8 mouse cellular contexts compared by ENCODE assay signal in the genomic region with DNA sequence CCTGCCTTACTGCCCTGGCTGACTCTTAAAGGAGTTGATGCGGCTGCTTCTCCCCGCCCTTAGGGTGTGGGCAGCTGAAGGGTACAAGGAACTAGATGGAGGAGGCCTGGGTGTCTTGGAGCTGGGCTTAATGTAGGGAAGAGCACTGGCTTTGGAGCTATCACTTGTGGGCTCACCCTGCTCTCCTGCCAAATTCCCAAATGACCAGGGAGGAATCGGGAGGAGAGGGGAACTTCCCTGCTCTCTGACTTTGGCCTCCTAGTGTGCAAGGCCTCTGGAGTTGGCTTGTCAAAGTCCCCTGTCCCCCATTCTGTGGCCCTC. TPM values are rescaled to one million over a fixed set of nuclear protein-coding genes. Genes with fewer than 3 reads are reported as not detected.
DNase-seq lines count a peak whose midpoint lies in the region; ATAC-seq and TF ChIP-seq lines count a peak whose summit lies in the region.
"Had no signal": no experiment of that assay in that cellular context is flagged by ENCODE, and none has a peak within 500 bp of the region (broad histone marks: within the 10 kb centered on the region; RNA-seq: fewer than 3 reads in every experiment).

No protein-coding gene starts in this region.

- H3K27ac ChIP-seq in lung, postnatal 0 days (ENCODE audit: low read length): peak overlapping the region; percentile 75; the same call in 1 of the 2 replicates
- peak overlapping the region; percentile 54 for H3K27ac ChIP-seq in forebrain, postnatal 0 days (ENCODE audit: low read depth, low read length)
- H3K27ac ChIP-seq in liver, embryonic 13.5 days: no peak overlapping the region
- peak overlapping the region; percentile 60 for H3K27ac ChIP-seq in stomach, embryonic 15.5 days

- no peak for TF ChIP-seq CTCF in lung, postnatal 0 days (IDR thresholded peaks at IDR 0.05)
- TF ChIP-seq CTCF in forebrain, postnatal 0 days (IDR thresholded peaks at IDR 0.05; ENCODE audit: low read depth): no peak

- no peaks in the 10 kb centered on the region for H3K9me3 ChIP-seq in lung, postnatal 0 days (ENCODE audit: low read length)
- H3K9me3 ChIP-seq in forebrain, postnatal 0 days (ENCODE audit: low read length): no peaks in the 10 kb centered on the region
- H3K9me3 ChIP-seq in liver, embryonic 13.5 days (replicated peaks): no peaks in the 10 kb centered on the region
- no peaks in the 10 kb centered on the region for H3K9me3 ChIP-seq in stomach, embryonic 15.5 days

- ATAC-seq in lung, postnatal 0 days: no peak
- no peak for ATAC-seq in forebrain, postnatal 0 days
- ATAC-seq in liver, embryonic 13.5 days (ENCODE audit: low read depth): no peak
- no peak for ATAC-seq in stomach, embryonic 15.5 days (ENCODE audit: insufficient read depth, low FRiP score, low read depth)
- ATAC-seq in granulocyte monocyte progenitor cell, adult 5-6 weeks (replicated peaks; ENCODE audit: poor library complexity, severe bottlenecking): no peak

- H3K36me3 ChIP-seq in lung, postnatal 0 days (ENCODE audit: insufficient read depth, low read length): no peaks in the 10 kb centered on the region
- H3K36me3 ChIP-seq in forebrain, postnatal 0 days (ENCODE audit: insufficient read depth): peaks cover 20% of the 10 kb centered on the region
- H3K36me3 ChIP-seq in liver, embryonic 13.5 days: no peaks in the 10 kb centered on the region
- H3K36me3 ChIP-seq in stomach, embryonic 15.5 days: peaks cover 3% of the 10 kb centered on the region; the same call in 1 of the 2 replicates

- H3K4me2 ChIP-seq in lung, postnatal 0 days (replicated peaks; ENCODE audit: low read depth, low read length): peak overlapping the region; percentile 74
- H3K4me2 ChIP-seq in forebrain, postnatal 0 days (ENCODE audit: low read depth): peak overlapping the region; percentile 84
- H3K4me2 ChIP-seq in liver, embryonic 13.5 days: peak overlapping the region; percentile 59
- H3K4me2 ChIP-seq in stomach, embryonic 15.5 days: peak overlapping the region; percentile 79

- WGBS in lung, postnatal 0 days: 12% methylated on average over 3 of the region's 3 CpGs
- WGBS in forebrain, postnatal 0 days: 0% methylated on average over 3 of the region's 3 CpGs
- WGBS in liver, embryonic 13.5 days (ENCODE audit: insufficient replicate concordance): 31% methylated on average over 3 of the region's 3 CpGs
- WGBS in stomach, embryonic 15.5 days: 10% methylated on average over 3 of the region's 3 CpGs

- peak overlapping the region; percentile 29; the same call in 1 of the 2 replicates for H3K9ac ChIP-seq in lung, postnatal 0 days (replicated peaks; ENCODE audit: low read depth)
- H3K9ac ChIP-seq in forebrain, postnatal 0 days: peak overlapping the region; percentile 85
- peak overlapping the region; percentile 39 for H3K9ac ChIP-seq in liver, embryonic 13.5 days
- H3K9ac ChIP-seq in stomach, embryonic 15.5 days: peak overlapping the region; percentile 49

- peaks cover 9% of the 10 kb centered on the region; the same call in 1 of the 2 replicates for H3K4me1 ChIP-seq in lung, postnatal 0 days (ENCODE audit: insufficient read depth, low read depth, low read length)
- H3K4me1 ChIP-seq in forebrain, postnatal 0 days (ENCODE audit: insufficient read depth): peaks cover 12% of the 10 kb centered on the region
- peaks cover 17% of the 10 kb centered on the region for H3K4me1 ChIP-seq in liver, embryonic 13.5 days (replicated peaks)
- peaks cover 10% of the 10 kb centered on the region; the same call in 1 of the 2 replicates for H3K4me1 ChIP-seq in stomach, embryonic 15.5 days

- H3K4me3 ChIP-seq in lung, postnatal 0 days (ENCODE audit: low read depth, low read length): peak overlapping the region; percentile 59
- H3K4me3 ChIP-seq in forebrain, postnatal 0 days (ENCODE audit: low read depth, low read length): peak overlapping the region; percentile 71
- H3K4me3 ChIP-seq in liver, embryonic 13.5 days (replicated peaks): peak overlapping the region; percentile 49
- H3K4me3 ChIP-seq in stomach, embryonic 15.5 days (replicated peaks): peak overlapping the region; percentile 71

- TF ChIP-seq EP300 in lung, postnatal 0 days (IDR thresholded peaks at IDR 0.05): no peak

- no peaks in the 10 kb centered on the region for H3K27me3 ChIP-seq in lung, postnatal 0 days (replicated peaks; ENCODE audit: insufficient read depth, low read length)
- no peaks in the 10 kb centered on the region for H3K27me3 ChIP-seq in forebrain, postnatal 0 days (ENCODE audit: insufficient read depth, low read length)
- peaks cover 64% of the 10 kb centered on the region for H3K27me3 ChIP-seq in liver, embryonic 13.5 days
- 0 out of 2 replicates have a peak, but pooled peaks cover 4% of the 10 kb centered on the region for H3K27me3 ChIP-seq in stomach, embryonic 15.5 days (replicated peaks)

- no peak for DNase-seq in lung, postnatal 0 days (ENCODE audit: low spot score)
- DNase-seq in lung, postnatal 14 days: no peak
- DNase-seq in forebrain, postnatal 0 days: no peak
- no peak for DNase-seq in liver, embryonic 13.5 days
- no peak for DNase-seq in adrenal gland, postnatal 14 days

RNA-seq across cellular contexts. Expression of a gene that starts 0.7 kb away (rescaled TPM):
- polyA plus RNA-seq in lung, postnatal 0 days (2015; fragmentation: Nextera tagmentation; extraction: Ambion mirVana): 23.4 and 27.4 TPM in 2 replicates
- 148 and 153 TPM in 2 replicates for total RNA-seq in forebrain, postnatal 0 days (2014; rRNA removed)
- polyA plus RNA-seq in forebrain, postnatal 0 days (2015; fragmentation: Nextera tagmentation; extraction: Ambion mirVana): 146 and 152 TPM in 2 replicates
- 4.7 and 5.1 TPM in 2 replicates for polyA plus RNA-seq in liver, embryonic 13.5 days (2015; fragmentation: Nextera tagmentation; extraction: Ambion mirVana)
- 35.4 and 40.6 TPM in 2 replicates for polyA plus RNA-seq in stomach, embryonic 15.5 days (2015; fragmentation: Nextera tagmentation; extraction: Ambion mirVana)
- total RNA-seq in adrenal gland, postnatal 14 days (2021): 83.4 and 88.8 TPM in 2 replicates
- total RNA-seq in granulocyte monocyte progenitor cell, adult 5-6 weeks (2014; fragmentation: Nextera tagmentation): 13.0 and 27.4 TPM in 2 replicates
- 8.3 and 15.4 TPM in 2 replicates for total RNA-seq in granulocyte monocyte progenitor cell, adult 5-6 weeks (2017)

RNA-seq across cellular contexts. Expression of a gene that starts 22.9 kb away (rescaled TPM):
- polyA plus RNA-seq in lung, postnatal 0 days (2015; fragmentation: Nextera tagmentation; extraction: Ambion mirVana): 4.1 TPM in 2 replicates
- total RNA-seq in forebrain, postnatal 0 days (2014; rRNA removed): 85.9 and 92.5 TPM in 2 replicates
- polyA plus RNA-seq in forebrain, postnatal 0 days (2015; fragmentation: Nextera tagmentation; extraction: Ambion mirVana): 3.3 and 3.5 TPM in 2 replicates
- polyA plus RNA-seq in liver, embryonic 13.5 days (2015; fragmentation: Nextera tagmentation; extraction: Ambion mirVana): 3.8 and 4.2 TPM in 2 replicates
- polyA plus RNA-seq in stomach, embryonic 15.5 days (2015; fragmentation: Nextera tagmentation; extraction: Ambion mirVana): 3.3 and 4.2 TPM in 2 replicates
- total RNA-seq in adrenal gland, postnatal 14 days (2021): 43.6 and 57.0 TPM in 2 replicates
- 8.4 and 9.1 TPM in 2 replicates for total RNA-seq in granulocyte monocyte progenitor cell, adult 5-6 weeks (2014; fragmentation: Nextera tagmentation)
- total RNA-seq in granulocyte monocyte progenitor cell, adult 5-6 weeks (2017): 26.2 and 30.2 TPM in 2 replicates

RNA-seq across cellular contexts. Expression of a gene that starts 23.4 kb away (rescaled TPM):
- polyA plus RNA-seq in lung, postnatal 0 days (2015; fragmentation: Nextera tagmentation; extraction: Ambion mirVana): 160 and 171 TPM in 2 replicates
- total RNA-seq in forebrain, postnatal 0 days (2014; rRNA removed): 36.6 and 37.7 TPM in 2 replicates
- 37.3 and 40.1 TPM in 2 replicates for polyA plus RNA-seq in forebrain, postnatal 0 days (2015; fragmentation: Nextera tagmentation; extraction: Ambion mirVana)
- polyA plus RNA-seq in liver, embryonic 13.5 days (2015; fragmentation: Nextera tagmentation; extraction: Ambion mirVana): 105 and 109 TPM in 2 replicates
- 67.4 and 89.8 TPM in 2 replicates for polyA plus RNA-seq in stomach, embryonic 15.5 days (2015; fragmentation: Nextera tagmentation; extraction: Ambion mirVana)
- total RNA-seq in adrenal gland, postnatal 14 days (2021): 167 and 212 TPM in 2 replicates
- total RNA-seq in granulocyte monocyte progenitor cell, adult 5-6 weeks (2014; fragmentation: Nextera tagmentation): 18.7 and 29.9 TPM in 2 replicates
- total RNA-seq in granulocyte monocyte progenitor cell, adult 5-6 weeks (2017): 12.6 and 16.5 TPM in 2 replicates

RNA-seq across cellular contexts. Expression of a gene that starts 33.4 kb away (rescaled TPM):
- not detected in 2 replicates for polyA plus RNA-seq in lung, postnatal 0 days (2015; fragmentation: Nextera tagmentation; extraction: Ambion mirVana)
- total RNA-seq in forebrain, postnatal 0 days (2014; rRNA removed): not detected in 2 replicates
- polyA plus RNA-seq in forebrain, postnatal 0 days (2015; fragmentation: Nextera tagmentation; extraction: Ambion mirVana): not detected in 2 replicates
- not detected in 2 replicates for polyA plus RNA-seq in liver, embryonic 13.5 days (2015; fragmentation: Nextera tagmentation; extraction: Ambion mirVana)
- polyA plus RNA-seq in stomach, embryonic 15.5 days (2015; fragmentation: Nextera tagmentation; extraction: Ambion mirVana): not detected in 2 replicates
- total RNA-seq in adrenal gland, postnatal 14 days (2021): not detected in 2 replicates
- not detected in 2 replicates for total RNA-seq in granulocyte monocyte progenitor cell, adult 5-6 weeks (2014; fragmentation: Nextera tagmentation)
- not detected in 2 replicates for total RNA-seq in granulocyte monocyte progenitor cell, adult 5-6 weeks (2017)
- polyA plus RNA-seq: inflammation-experienced regulatory T-cells, adult 6 months had no signal

RNA-seq across cellular contexts. Expression of a gene that starts 39.3 kb away (rescaled TPM):
- polyA plus RNA-seq in lung, postnatal 0 days (2015; fragmentation: Nextera tagmentation; extraction: Ambion mirVana): 0.20 and 0.23 TPM in 2 replicates
- 0.19 TPM in 1 of 2 replicates, not detected in the other for total RNA-seq in forebrain, postnatal 0 days (2014; rRNA removed)
- polyA plus RNA-seq in forebrain, postnatal 0 days (2015; fragmentation: Nextera tagmentation; extraction: Ambion mirVana): 0.07 and 0.08 TPM in 2 replicates
- 7.8 and 9.5 TPM in 2 replicates for polyA plus RNA-seq in liver, embryonic 13.5 days (2015; fragmentation: Nextera tagmentation; extraction: Ambion mirVana)
- 0.64 and 1.8 TPM in 2 replicates for polyA plus RNA-seq in stomach, embryonic 15.5 days (2015; fragmentation: Nextera tagmentation; extraction: Ambion mirVana)
- total RNA-seq in adrenal gland, postnatal 14 days (2021): 2.9 and 37.6 TPM in 2 replicates
- not detected in 2 replicates for total RNA-seq in granulocyte monocyte progenitor cell, adult 5-6 weeks (2014; fragmentation: Nextera tagmentation)
- total RNA-seq in granulocyte monocyte progenitor cell, adult 5-6 weeks (2017): not detected in 2 replicates
- polyA plus RNA-seq: inflammation-experienced regulatory T-cells, adult 6 months had no signal

Comparison
In these comparisons a context has a peak if more than half of its experiments do, and no peak if none do; other contexts are left out.
1. H3K9ac ChIP-seq: peak in every context shown above with its lines; median percentile 85 in forebrain, postnatal 0 days; 49 in stomach, embryonic 15.5 days; 39 in liver, embryonic 13.5 days; 29 in lung, postnatal 0 days.